ENCODE assay signal across 9 mouse cellular contexts in genomic region chr7:79309247-79310190, GRCm38 (mm10). TPM values are rescaled to one million over a fixed set of nuclear protein-coding genes. Genes with fewer than 3 reads are reported as not detected.
A peak's percentile ranks its signal among the peaks of the same experiment; 100 is the strongest.
DNase-seq lines count a peak whose midpoint lies in the region; ATAC-seq and TF ChIP-seq lines count a peak whose summit lies in the region.
"Had no signal": no experiment of that assay in that cellular context is flagged by ENCODE, and none has a peak within 500 bp of the region (broad histone marks: within the 10 kb centered on the region; RNA-seq: fewer than 3 reads in every experiment).

No protein-coding gene starts in this region.

- 54% methylated on average over 19 of the region's 19 CpGs for whole genome bisulfite sequencing in forebrain, embryonic 11.5 days
- 49% methylated on average over 19 of the region's 19 CpGs for WGBS in hindbrain, embryonic 14.5 days
- WGBS in lung, postnatal 0 days = 34% methylated on average over 18 of the region's 19 CpGs

- peak; percentile 63 for TF ChIP-seq CTCF in lung, postnatal 0 days (IDR thresholded peaks at IDR 0.05)

- peaks cover 20% of the 10 kb centered on the region for H3K4me1 ChIP-seq in forebrain, embryonic 11.5 days (replicated peaks; ENCODE audit: control insufficient read depth, insufficient read depth, low read length)
- H3K4me1 ChIP-seq in hindbrain, embryonic 14.5 days (replicated peaks; ENCODE audit: control insufficient read depth, insufficient read depth, low read length) = peaks cover 48% of the 10 kb centered on the region
- peaks cover 36% of the 10 kb centered on the region for H3K4me1 ChIP-seq in lung, postnatal 0 days (ENCODE audit: insufficient read depth, low read depth, low read length)

- peak; percentile 49 to 70 for DNase-seq in heart, adult 18-20 months
- DNase-seq in heart, postnatal 25 days (ENCODE audit: low spot score) = no peak
- no peak for DNase-seq in forebrain, embryonic 11.5 days (ENCODE audit: low spot score)
- DNase-seq in hindbrain, embryonic 14.5 days (ENCODE audit: low spot score) = no peak
- no peak for DNase-seq in lung, postnatal 0 days (ENCODE audit: low spot score)
- no peak for DNase-seq in urinary bladder, adult 2 months (ENCODE audit: low spot score)
- DNase-seq in thymus, postnatal 0 days (ENCODE audit: low spot score) = no peak

- H3K4me2 ChIP-seq in forebrain, embryonic 11.5 days (ENCODE audit: low read depth, low read length, severe bottlenecking) = no peak overlapping the region
- H3K4me2 ChIP-seq in hindbrain, embryonic 14.5 days (replicated peaks) = no peak overlapping the region
- H3K4me2 ChIP-seq in lung, postnatal 0 days (replicated peaks; ENCODE audit: low read depth, low read length) = no peak overlapping the region

- no peak overlapping the region for H3K4me3 ChIP-seq in forebrain, embryonic 11.5 days (ENCODE audit: low read depth, low read length)
- no peak overlapping the region for H3K4me3 ChIP-seq in hindbrain, embryonic 14.5 days (replicated peaks; ENCODE audit: low read length)
- H3K4me3 ChIP-seq in lung, postnatal 0 days (ENCODE audit: low read depth, low read length) = no peak overlapping the region
- H3K4me3 ChIP-seq: myocyte had no signal

- intact Hi-C loops in heart, postnatal 25 days (cut with DNase I) = no loop called here

- no peak for TF ChIP-seq EP300 in lung, postnatal 0 days (IDR thresholded peaks at IDR 0.05)

- ATAC-seq in forebrain, embryonic 11.5 days (replicated peaks; ENCODE audit: low FRiP score) = no peak
- 0 out of 2 replicates have a peak, but pooled peaks have one; percentile 13 for ATAC-seq in hindbrain, embryonic 14.5 days (ENCODE audit: low FRiP score)
- peak; percentile 36; the same call in 1 of the 2 replicates for ATAC-seq in lung, postnatal 0 days
- no peak for ATAC-seq in erythroid progenitor cell, adult 5-6 weeks (replicated peaks; ENCODE audit: low FRiP score, poor library complexity, severe bottlenecking)

- H3K9me3 ChIP-seq in forebrain, embryonic 11.5 days (ENCODE audit: control insufficient read depth, low read length) = no peaks in the 10 kb centered on the region
- H3K9me3 ChIP-seq in hindbrain, embryonic 14.5 days (ENCODE audit: control insufficient read depth, low read length) = no peaks in the 10 kb centered on the region
- H3K9me3 ChIP-seq in lung, postnatal 0 days (ENCODE audit: low read length) = no peaks in the 10 kb centered on the region

- no peak overlapping the region for H3K27ac ChIP-seq in forebrain, embryonic 11.5 days (ENCODE audit: low read depth, low read length)
- H3K27ac ChIP-seq in hindbrain, embryonic 14.5 days = peak overlapping the region; percentile 73
- peak overlapping the region; percentile 26; the same call in 1 of the 2 replicates for H3K27ac ChIP-seq in lung, postnatal 0 days (ENCODE audit: low read length)

- no peaks in the 10 kb centered on the region for H3K27me3 ChIP-seq in forebrain, embryonic 11.5 days (ENCODE audit: control insufficient read depth, insufficient read depth, low read length)
- no peaks in the 10 kb centered on the region for H3K27me3 ChIP-seq in hindbrain, embryonic 14.5 days (ENCODE audit: control insufficient read depth, insufficient read depth, low read length)
- H3K27me3 ChIP-seq in lung, postnatal 0 days (replicated peaks; ENCODE audit: insufficient read depth, low read length) = no peaks in the 10 kb centered on the region

- H3K9ac ChIP-seq in forebrain, embryonic 11.5 days (ENCODE audit: low read length) = peak overlapping the region; percentile 13; the same call in 1 of the 2 replicates
- H3K9ac ChIP-seq in hindbrain, embryonic 14.5 days = 0 out of 2 replicates have a peak overlapping the region, but pooled peaks have one; percentile 7
- no peak overlapping the region for H3K9ac ChIP-seq in lung, postnatal 0 days (replicated peaks; ENCODE audit: low read depth)

- no peaks in the 10 kb centered on the region for H3K36me3 ChIP-seq in forebrain, embryonic 11.5 days (ENCODE audit: control insufficient read depth, insufficient read depth, low read length)
- H3K36me3 ChIP-seq in hindbrain, embryonic 14.5 days (replicated peaks; ENCODE audit: control insufficient read depth, insufficient read depth) = no peaks in the 10 kb centered on the region; the same call in 1 of the 2 replicates
- 0 out of 2 replicates have a peak, but pooled peaks cover 4% of the 10 kb centered on the region for H3K36me3 ChIP-seq in lung, postnatal 0 days (ENCODE audit: insufficient read depth, low read length)

RNA-seq across cellular contexts. Expression of gene Abhd2, which starts 36.5 kb away (rescaled TPM):
- total RNA-seq in heart, adult 18-20 months (2021) = 10 to 100 TPM; 33.0 to 36.3 TPM
- 10 to 100 TPM; 30.4 to 41.5 TPM for total RNA-seq in heart, postnatal 25 days (2021)
- 13.2 and 14.1 TPM in 2 replicates for polyA plus RNA-seq in forebrain, embryonic 11.5 days (2014; fragmentation: Nextera tagmentation; extraction: Ambion mirVana)
- 25.1 and 26.8 TPM in 2 replicates for polyA plus RNA-seq in hindbrain, embryonic 14.5 days (2014; fragmentation: Nextera tagmentation; extraction: Ambion mirVana)
- polyA plus RNA-seq in lung, postnatal 0 days (2015; fragmentation: Nextera tagmentation; extraction: Ambion mirVana) = 22.8 and 25.2 TPM in 2 replicates
- 39.0 and 39.6 TPM in 2 replicates for total RNA-seq in erythroid progenitor cell, adult 5-6 weeks (2015; ENCODE audit: low replicate concordance)
- total RNA-seq in erythroid progenitor cell, adult 5-6 weeks (2017; ENCODE audit: low replicate concordance) = 21.9 and 27.0 TPM in 2 replicates
- polyA plus RNA-seq in urinary bladder, adult 2 months (2012; rRNA removed) = 14.9 and 27.9 TPM in 2 replicates
- polyA plus RNA-seq in thymus, postnatal 0 days (2015; fragmentation: Nextera tagmentation; extraction: Ambion mirVana) = 14.8 and 15.9 TPM in 2 replicates

Comparison
In these comparisons a context has a peak if more than half of its experiments do, and no peak if none do; other contexts are left out.
1. DNase-seq: peak in heart, adult 18-20 months (2 of 2); none in heart, postnatal 25 days (single experiment), forebrain, embryonic 11.5 days (single experiment), hindbrain, embryonic 14.5 days (single experiment), lung, postnatal 0 days (single experiment), urinary bladder, adult 2 months (single experiment) and thymus, postnatal 0 days (single experiment).
2. ATAC-seq: peak in hindbrain, embryonic 14.5 days (single experiment) and lung, postnatal 0 days (single experiment); none in forebrain, embryonic 11.5 days (single experiment) and erythroid progenitor cell, adult 5-6 weeks (single experiment).